Mouse (Mus musculus) thymus, postnatal 25 days (tissue): ENCODE results near the gene Eif2b4.

ENCODE experiments used
- DNase-seq: peaks from one replicate; pipeline ENCODE4 v3.0.0; 2022

Gene Eif2b4

GRCm38 (mm10) chr5:31199321-31199892 is 6.2 kb upstream of the Eif2b4 start:
- no peak for DNase-seq

GRCm38 (mm10) chr5:31198616-31199320 is 5.5 kb upstream of the Eif2b4 start:
- no peak for DNase-seq

GRCm38 (mm10) chr5:31198170-31198569 is 4.9 kb upstream of the Eif2b4 start:
- DNase-seq = no peak

GRCm38 (mm10) chr5:31197072-31197471 is 3.8 kb upstream of the Eif2b4 start:
- no peak for DNase-seq

GRCm38 (mm10) chr5:31196207-31196606 is 3.0 kb upstream of the Eif2b4 start:
- DNase-seq = no peak

- DNase-seq = no peak
Observed at GRCm38 (mm10) chr5:31195671-31196070, 2.4 kb upstream of the Eif2b4 start.

- DNase-seq = no peak
Observed at GRCm38 (mm10) chr5:31194486-31195485, 1.6 kb upstream of the Eif2b4 start.

GRCm38 (mm10) chr5:31193631-31194281 is 526 bp upstream of the Eif2b4 start:
- no peak for DNase-seq

- no peak for DNase-seq
Observed at GRCm38 (mm10) chr5:31192045-31192938, 938 bp downstream of the Eif2b4 start.

GRCm38 (mm10) chr5:31190201-31190600 is 3.0 kb downstream of the Eif2b4 start:
- no peak for DNase-seq

GRCm38 (mm10) chr5:31188223-31188840 is 4.9 kb downstream of the Eif2b4 start:
- DNase-seq = no peak

- no peak for DNase-seq
Observed at GRCm38 (mm10) chr5:31183678-31184077, 9.6 kb downstream of the Eif2b4 start.

- no peak for DNase-seq
Observed at GRCm38 (mm10) chr5:31181183-31181770, 12.0 kb downstream of the Eif2b4 start.

GRCm38 (mm10) chr5:31179766-31180630 is 13.2 kb downstream of the Eif2b4 start, which contains the start of the genes Gm29609 and Gtf3c2:
Gm29609 (minus strand) TSS chr5:31179911.
Gtf3c2 (minus strand) TSS chr5:31180144.
- peak; percentile 94 for DNase-seq

GRCm38 (mm10) chr5:31179301-31179765 is 13.9 kb downstream of the Eif2b4 start:
- no peak for DNase-seq

GRCm38 (mm10) chr5:31168630-31169029 is 24.6 kb downstream of the Eif2b4 start:
- DNase-seq = no peak

- no peak for DNase-seq
Observed at GRCm38 (mm10) chr5:31164878-31165277, 28.4 kb downstream of the Eif2b4 start.

- DNase-seq = no peak
Observed at GRCm38 (mm10) chr5:31162462-31162861, 30.8 kb downstream of the Eif2b4 start.

- DNase-seq = peak; percentile 76
Observed at GRCm38 (mm10) chr5:31154152-31154553, 39.1 kb downstream of the Eif2b4 start, which contains the start of gene Mpv17. Mpv17 (minus strand) TSS chr5:31154251.
